Mouse (Mus musculus) ES-Bruce4 (cell line): ENCODE measurements around the gene Stxbp2. TPM values are rescaled to one million over a fixed set of nuclear protein-coding genes. Genes with fewer than 3 reads are reported as not detected.

ENCODE experiments used
- H3K27ac ChIP-seq: 2 replicates; pipeline ENCODE4 v1.5.1; 2012; ENCODE audit warnings: low read length, inconsistent platforms; ENCODE audit not compliant: insufficient read depth
- H3K27me3 ChIP-seq: 2 replicates; pipeline ENCODE4 v1.6.1; 2012; ENCODE audit warnings: mild to moderate bottlenecking, low read length, inconsistent platforms; ENCODE audit not compliant: control insufficient read depth, poor library complexity, insufficient read depth, severe bottlenecking
- H3K36me3 ChIP-seq: 2 replicates; pipeline ENCODE4 v1.6.1; 2012; ENCODE audit warnings: inconsistent platforms, mild to moderate bottlenecking, low read length, moderate library complexity; ENCODE audit not compliant: control insufficient read depth, poor library complexity, insufficient read depth, severe bottlenecking
- H3K4me1 ChIP-seq: one replicate; pipeline ENCODE4 v1.8.1; 2011; ENCODE audit warnings: low read length; ENCODE audit not compliant: control insufficient read depth, insufficient read depth
- H3K4me3 ChIP-seq: 2 replicates; pipeline ENCODE4 v1.5.1; 2011; ENCODE audit warnings: low read depth, mild to moderate bottlenecking, low read length
- H3K9ac ChIP-seq: 2 replicates; pipeline ENCODE4 v1.6.1; 2012; ENCODE audit warnings: low read depth, mild to moderate bottlenecking, inconsistent platforms; ENCODE audit not compliant: poor library complexity, severe bottlenecking
- H3K9me3 ChIP-seq: replicated peaks from 2 replicates; pipeline ENCODE4 v1.6.1; 2012; ENCODE audit warnings: mild to moderate bottlenecking, low read length, inconsistent platforms; ENCODE audit not compliant: control insufficient read depth, poor library complexity, insufficient read depth, severe bottlenecking
- CTCF ChIP-seq: IDR thresholded peaks from one replicate; pipeline ENCODE4 v1.8.1; 2011; ENCODE audit warnings: low read depth, low read length
- EP300 ChIP-seq: IDR thresholded peaks from 2 replicates; pipeline ENCODE4 v1.6.1; 2011; ENCODE audit warnings: low read depth, low read length; ENCODE audit not compliant: insufficient read depth
- POLR2A ChIP-seq: IDR thresholded peaks from one replicate; pipeline ENCODE4 v1.8.1; 2011; ENCODE audit warnings: low read length; ENCODE audit not compliant: insufficient read depth
- polyA plus RNA-seq: library from polyadenylated mRNA; stranded (reverse); fragments of >200 nt; gene quantifications from 2 replicates; pipeline ENCODE4 v1.2.4, GENCODE M21; 2011; ENCODE audit warnings: low read depth; ENCODE audit not compliant: missing spikeins, insufficient read depth, insufficient read length

Gene Stxbp2
- polyA plus RNA-seq, 1 experiment = 125 TPM

GRCm38 (mm10) chr8:3647561-3647960, 16.8 kb downstream of the Stxbp2 start:
- Histone ChIP-seq H3K4me1 (no peaks in the 10 kb centered on the region), H3K27ac (no peak overlapping the region; the same call in 1 of the 2 replicates), H3K36me3 (no peaks in the 10 kb centered on the region), H3K9me3 (no peaks in the 10 kb centered on the region), H3K27me3 (no peaks in the 10 kb centered on the region), H3K9ac (no peak overlapping the region), H3K4me3 (no peak overlapping the region)
- TF ChIP-seq EP300 (no peak), CTCF (no peak), POLR2A (no peak)

- H3K9me3 ChIP-seq = no peaks in the 10 kb centered on the region
- no peak overlapping the region for H3K27ac ChIP-seq
- H3K27me3 ChIP-seq = no peaks in the 10 kb centered on the region
- no peak for TF ChIP-seq POLR2A
- TF ChIP-seq EP300 = no peak
- TF ChIP-seq CTCF = no peak
- H3K36me3 ChIP-seq = no peaks in the 10 kb centered on the region
- H3K4me1 ChIP-seq = no peaks in the 10 kb centered on the region
- H3K9ac ChIP-seq = no peak overlapping the region
- no peak overlapping the region for H3K4me3 ChIP-seq
Measured at GRCm38 (mm10) chr8:3648268-3648667, 17.5 kb downstream of the Stxbp2 start.

DNA sequence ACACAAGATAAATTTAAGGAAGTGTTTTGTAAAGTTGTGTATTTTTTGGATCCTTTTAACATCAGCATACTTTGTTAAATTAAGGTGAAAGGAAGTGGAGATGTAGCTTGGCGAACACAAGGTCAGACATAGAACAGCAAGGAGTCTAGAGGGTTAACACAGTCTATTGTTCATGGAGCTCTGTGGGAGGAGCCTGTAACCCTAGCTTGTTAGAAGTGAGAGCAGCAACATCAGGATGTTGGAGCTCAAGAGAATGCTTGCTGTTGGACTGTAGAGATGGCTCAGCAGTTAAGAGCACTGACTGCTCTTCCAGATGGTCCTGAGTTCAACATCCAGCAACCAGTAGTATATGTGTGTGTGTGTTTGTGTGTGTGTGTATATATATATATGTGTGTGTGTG, 18.2 kb downstream of the Stxbp2 start:
- H3K9me3 ChIP-seq = no peaks in the 10 kb centered on the region
- no peak overlapping the region for H3K27ac ChIP-seq
- H3K9ac ChIP-seq = no peak overlapping the region
- TF ChIP-seq POLR2A = no peak
- no peak for TF ChIP-seq EP300
- no peak for TF ChIP-seq CTCF
- H3K4me1 ChIP-seq = no peaks in the 10 kb centered on the region
- no peak overlapping the region for H3K4me3 ChIP-seq
- H3K27me3 ChIP-seq = no peaks in the 10 kb centered on the region
- no peaks in the 10 kb centered on the region for H3K36me3 ChIP-seq

GRCm38 (mm10) chr8:3652845-3653244, 22.1 kb downstream of the Stxbp2 start:
- Histone ChIP-seq H3K27me3 (no peaks in the 10 kb centered on the region), H3K36me3 (no peaks in the 10 kb centered on the region), H3K27ac (no peak overlapping the region), H3K9ac (no peak overlapping the region), H3K4me3 (no peak overlapping the region), H3K9me3 (no peaks in the 10 kb centered on the region), H3K4me1 (peaks cover 2% of the 10 kb centered on the region)
- TF ChIP-seq CTCF (no peak), EP300 (no peak), POLR2A (no peak)

DNA sequence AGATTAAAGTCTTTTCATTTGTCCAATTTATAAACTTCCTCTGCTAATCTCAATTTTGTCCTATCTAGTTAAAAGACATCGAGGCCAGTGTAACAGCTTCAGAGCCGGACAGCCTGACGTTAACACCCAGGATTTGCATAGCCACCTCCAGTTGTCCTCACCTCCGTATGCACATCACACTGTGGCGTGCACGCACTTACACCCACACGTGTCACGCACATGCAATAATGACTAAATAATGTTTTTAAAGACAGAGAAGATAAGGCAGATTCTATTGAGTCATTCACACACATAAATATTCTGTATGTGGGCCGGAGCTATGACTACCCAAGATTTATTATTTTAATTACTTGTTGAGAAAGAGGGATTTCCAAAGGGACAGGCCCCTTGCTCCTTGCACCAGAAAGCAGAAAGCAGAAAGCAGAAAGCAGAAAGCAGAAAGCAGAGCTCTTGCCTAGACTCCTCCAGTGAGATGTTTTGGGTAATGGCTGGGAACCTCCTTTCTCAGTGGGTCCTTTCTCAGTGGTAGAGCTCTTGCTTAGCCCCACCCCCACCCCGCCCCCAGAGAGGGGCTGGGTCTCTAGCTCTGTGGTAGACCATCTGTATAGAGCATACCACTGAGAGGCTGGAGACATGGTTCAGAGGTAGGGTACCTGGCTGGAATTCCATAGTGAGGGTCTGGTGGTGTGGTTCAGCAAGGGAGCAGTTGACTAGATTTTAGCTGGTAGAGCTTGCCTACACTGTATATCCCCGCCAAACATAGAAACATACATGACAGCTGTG, 24.2 kb downstream of the Stxbp2 start:
- Histone ChIP-seq H3K9ac (no peak overlapping the region), H3K9me3 (no peaks in the 10 kb centered on the region), H3K4me1 (peaks cover 2% of the 10 kb centered on the region), H3K36me3 (no peaks in the 10 kb centered on the region), H3K4me3 (no peak overlapping the region), H3K27me3 (no peaks in the 10 kb centered on the region), H3K27ac (no peak overlapping the region)
- TF ChIP-seq EP300 (no peak), CTCF (no peak), POLR2A (no peak)

- Histone ChIP-seq H3K27ac (no peak within 1 kb of the TSS), H3K9ac (no peak within 1 kb of the TSS), H3K4me3 (no peak within 1 kb of the TSS), H3K4me1 (peaks cover 2% of the 10 kb centered on the region), H3K9me3 (no peaks in the 10 kb centered on the region), H3K27me3 (no peaks in the 10 kb centered on the region), H3K36me3 (no peaks in the 10 kb centered on the region)
- TF ChIP-seq POLR2A (no peak), EP300 (no peak), CTCF (no peak)
Measured at GRCm38 (mm10) chr8:3655526-3655925, 24.8 kb downstream of the Stxbp2 start, which contains the start of gene Retn. Gene Retn (plus strand): TSS chr8:3655770.
